In genomic region chr11:58009516-58010141, GRCm38 (mm10) we compare ENCODE assay signal across 8 mouse cellular contexts. TPM values are rescaled to one million over a fixed set of nuclear protein-coding genes. Genes with fewer than 3 reads are reported as not detected.
DNase-seq lines count a peak whose midpoint lies in the region; ATAC-seq and TF ChIP-seq lines count a peak whose summit lies in the region.

No protein-coding gene starts in this region.

- peak overlapping the region; percentile 100 for H3K9ac ChIP-seq in ES-Bruce4 (ENCODE audit: low read depth, poor library complexity, severe bottlenecking)
- peak overlapping the region; percentile 92 for H3K9ac ChIP-seq in forebrain, embryonic 13.5 days
- peak overlapping the region; percentile 97 for H3K9ac ChIP-seq in heart, postnatal 0 days (replicated peaks; ENCODE audit: low read depth, low read length)
- H3K9ac ChIP-seq in neural tube, embryonic 13.5 days: peak overlapping the region; percentile 96
- H3K9ac ChIP-seq in stomach, postnatal 0 days (ENCODE audit: low read length): peak overlapping the region; percentile 97

- no peak for TF ChIP-seq POLR2A in ES-Bruce4 (IDR thresholded peaks at IDR 0.05; ENCODE audit: insufficient read depth, low read length)
- TF ChIP-seq POLR2A in lung, adult 2 months (IDR thresholded peaks at IDR 0.05; ENCODE audit: borderline replicate concordance, extremely low read depth, low read depth, low read length): no peak

- H3K4me3 ChIP-seq in ES-Bruce4 (ENCODE audit: low read depth, low read length): peak overlapping the region; percentile 77
- H3K4me3 ChIP-seq in forebrain, embryonic 13.5 days: peak overlapping the region; percentile 97
- H3K4me3 ChIP-seq in heart, postnatal 0 days (ENCODE audit: low read depth, low read length): peak overlapping the region; percentile 86
- peak overlapping the region; percentile 98 for H3K4me3 ChIP-seq in lung, adult 2 months (replicated peaks; ENCODE audit: extremely low read depth, low read depth, low read length)
- H3K4me3 ChIP-seq in neural tube, embryonic 13.5 days: peak overlapping the region; percentile 99
- peak overlapping the region; percentile 99 for H3K4me3 ChIP-seq in stomach, postnatal 0 days (ENCODE audit: low read depth, low read length)

- peak overlapping the region; percentile 88 for H3K4me2 ChIP-seq in forebrain, embryonic 13.5 days
- peak overlapping the region; percentile 93 for H3K4me2 ChIP-seq in heart, postnatal 0 days (ENCODE audit: low read depth, low read length)
- peak overlapping the region; percentile 93 for H3K4me2 ChIP-seq in neural tube, embryonic 13.5 days
- peak overlapping the region; percentile 82 for H3K4me2 ChIP-seq in stomach, postnatal 0 days (replicated peaks; ENCODE audit: low read depth)

- no peaks in the 10 kb centered on the region for H3K36me3 ChIP-seq in ES-Bruce4 (ENCODE audit: control insufficient read depth, insufficient read depth, low read length, poor library complexity, severe bottlenecking)
- H3K36me3 ChIP-seq in forebrain, embryonic 13.5 days (ENCODE audit: poor library complexity, severe bottlenecking): no peaks in the 10 kb centered on the region
- no peaks in the 10 kb centered on the region for H3K36me3 ChIP-seq in heart, postnatal 0 days (replicated peaks; ENCODE audit: control insufficient read depth, insufficient read depth, low read length)
- no peaks in the 10 kb centered on the region for H3K36me3 ChIP-seq in neural tube, embryonic 13.5 days
- H3K36me3 ChIP-seq in stomach, postnatal 0 days (ENCODE audit: control insufficient read depth, insufficient read depth, low read length): no peaks in the 10 kb centered on the region

- H3K4me1 ChIP-seq in ES-Bruce4 (ENCODE audit: control insufficient read depth, insufficient read depth, low read length): peaks cover 4% of the 10 kb centered on the region
- H3K4me1 ChIP-seq in forebrain, embryonic 13.5 days: peaks cover 33% of the 10 kb centered on the region
- peaks cover 12% of the 10 kb centered on the region for H3K4me1 ChIP-seq in heart, postnatal 0 days (ENCODE audit: control insufficient read depth, insufficient read depth)
- peaks cover 9% of the 10 kb centered on the region; the same call in 1 of the 2 replicates for H3K4me1 ChIP-seq in lung, adult 2 months (ENCODE audit: control insufficient read depth, insufficient read depth, low read length)
- H3K4me1 ChIP-seq in neural tube, embryonic 13.5 days (replicated peaks): peaks cover 47% of the 10 kb centered on the region
- no peaks in the 10 kb centered on the region; the same call in 1 of the 2 replicates for H3K4me1 ChIP-seq in stomach, postnatal 0 days (replicated peaks; ENCODE audit: control insufficient read depth, insufficient read depth)

- TF ChIP-seq EP300 in ES-Bruce4 (IDR thresholded peaks at IDR 0.05; ENCODE audit: insufficient read depth, low read depth, low read length): no peak
- TF ChIP-seq EP300 in heart, postnatal 0 days (IDR thresholded peaks at IDR 0.05; ENCODE audit: low read depth): no peak
- no peak for TF ChIP-seq EP300 in stomach, postnatal 0 days (optimal IDR thresholded peaks at IDR 0.05)

- H3K27me3 ChIP-seq in ES-Bruce4 (ENCODE audit: control insufficient read depth, insufficient read depth, low read length, poor library complexity, severe bottlenecking): no peaks in the 10 kb centered on the region
- no peaks in the 10 kb centered on the region for H3K27me3 ChIP-seq in forebrain, embryonic 13.5 days
- H3K27me3 ChIP-seq in heart, postnatal 0 days (ENCODE audit: control insufficient read depth, insufficient read depth, low read length): no peaks in the 10 kb centered on the region
- no peaks in the 10 kb centered on the region for H3K27me3 ChIP-seq in neural tube, embryonic 13.5 days
- H3K27me3 ChIP-seq in stomach, postnatal 0 days (ENCODE audit: control insufficient read depth, insufficient read depth, low read length): no peaks in the 10 kb centered on the region

- whole genome bisulfite sequencing in forebrain, embryonic 13.5 days: under 1% methylated on average over 73 of the region's 78 CpGs
- under 1% methylated on average over 78 of the region's 78 CpGs for WGBS in heart, postnatal 0 days
- under 1% methylated on average over 72 of the region's 78 CpGs for WGBS in lung, adult 2 months
- under 1% methylated on average over 68 of the region's 78 CpGs for WGBS in neural tube, embryonic 13.5 days
- under 1% methylated on average over 65 of the region's 78 CpGs for WGBS in stomach, postnatal 0 days

- peak overlapping the region; percentile 10; the same call in 1 of the 2 replicates for H3K27ac ChIP-seq in ES-Bruce4 (ENCODE audit: insufficient read depth, low read length)
- peak overlapping the region; percentile 87 for H3K27ac ChIP-seq in forebrain, embryonic 13.5 days
- peak overlapping the region; percentile 92 for H3K27ac ChIP-seq in heart, postnatal 0 days (ENCODE audit: low read depth)
- peak overlapping the region; percentile 94 for H3K27ac ChIP-seq in neural tube, embryonic 13.5 days (replicated peaks)
- peak overlapping the region; percentile 96 for H3K27ac ChIP-seq in stomach, postnatal 0 days (replicated peaks)

- DNase-seq in heart, postnatal 0 days (ENCODE audit: low spot score): peak; percentile 61
- DNase-seq in kidney, postnatal 36 days: peak; percentile 73 to 86
- DNase-seq in lung, adult 2 months: peak; percentile 78
- DNase-seq in stomach, postnatal 0 days (ENCODE audit: low spot score): peak; percentile 81

- ATAC-seq in cerebellum, adult (ENCODE audit: insufficient number of reproducible peaks, low FRiP score, low TSS enrichment): peak; percentile 40
- peak; percentile 72 for ATAC-seq in forebrain, embryonic 13.5 days
- peak; percentile 64 for ATAC-seq in heart, postnatal 0 days (ENCODE audit: insufficient read depth, low read depth)
- ATAC-seq in neural tube, embryonic 13.5 days (ENCODE audit: low read depth): peak; percentile 63
- ATAC-seq in stomach, postnatal 0 days (ENCODE audit: low FRiP score, low TSS enrichment): peak; percentile 69

- TF ChIP-seq CTCF in ES-Bruce4 (IDR thresholded peaks at IDR 0.05; ENCODE audit: low read depth, low read length): no peak
- TF ChIP-seq CTCF in heart, postnatal 0 days (IDR thresholded peaks at IDR 0.05; ENCODE audit: low read depth): no peak
- TF ChIP-seq CTCF in lung, adult 2 months (IDR thresholded peaks at IDR 0.05; ENCODE audit: insufficient read depth, low read length): no peak
- TF ChIP-seq CTCF in stomach, postnatal 0 days (IDR thresholded peaks at IDR 0.05; ENCODE audit: low read depth): no peak

- no peaks in the 10 kb centered on the region for H3K9me3 ChIP-seq in ES-Bruce4 (replicated peaks; ENCODE audit: control insufficient read depth, insufficient read depth, low read length, poor library complexity, severe bottlenecking)
- H3K9me3 ChIP-seq in forebrain, embryonic 13.5 days (replicated peaks): no peaks in the 10 kb centered on the region
- no peaks in the 10 kb centered on the region for H3K9me3 ChIP-seq in heart, postnatal 0 days (replicated peaks; ENCODE audit: control insufficient read depth, low read length)
- H3K9me3 ChIP-seq in neural tube, embryonic 13.5 days: no peaks in the 10 kb centered on the region
- no peaks in the 10 kb centered on the region for H3K9me3 ChIP-seq in stomach, postnatal 0 days (ENCODE audit: control insufficient read depth, low read length)

RNA-seq across cellular contexts. Expression of gene Larp1, which starts 0.8 kb away (rescaled TPM):
- polyA plus RNA-seq in ES-Bruce4 (2011; ENCODE audit: insufficient read depth, insufficient read length, low read depth, missing spikeins): 164 and 167 TPM in 2 replicates
- 14.1 and 16.3 TPM in 2 replicates for polyA plus RNA-seq in forebrain, embryonic 13.5 days (2015; fragmentation: Nextera tagmentation; extraction: Ambion mirVana)
- total RNA-seq in heart, postnatal 0 days (2014; rRNA removed; ENCODE audit: low replicate concordance): 18.2 and 21.8 TPM in 2 replicates
- polyA plus RNA-seq in heart, postnatal 0 days (2015; fragmentation: Nextera tagmentation; extraction: Ambion mirVana): 6.7 and 8.3 TPM in 2 replicates
- polyA plus RNA-seq in lung, adult 2 months (2012; rRNA removed): 26.9 and 34.6 TPM in 2 replicates
- 16.2 and 18.3 TPM in 2 replicates for polyA plus RNA-seq in neural tube, embryonic 13.5 days (2015; fragmentation: Nextera tagmentation; extraction: Ambion mirVana)
- polyA plus RNA-seq in stomach, postnatal 0 days (2015; fragmentation: Nextera tagmentation; extraction: Ambion mirVana): 11.6 and 12.8 TPM in 2 replicates

Comparison
In these comparisons a context has a peak if more than half of its experiments do, and no peak if none do; other contexts are left out.
1. Peak in every context shown above with its lines: DNase-seq, ATAC-seq, H3K4me3 ChIP-seq and H3K27ac ChIP-seq.
2. H3K27ac ChIP-seq: peak in every context shown above with its lines; median percentile 96 in stomach, postnatal 0 days; 94 in neural tube, embryonic 13.5 days; 92 in heart, postnatal 0 days; 87 in forebrain, embryonic 13.5 days; 10 in ES-Bruce4.